Mouse (Mus musculus) MN1 (cell line): ENCODE measurements around the gene Il17a.
"Not testable (repeated sequence)": the region's sequence is repeated elsewhere in the genome, so short reads cannot be mapped to it uniquely, and the experiment has no call there.

Experiments
- DNase-seq: peaks from one replicate; pipeline ENCODE4 v3.0.0-alpha.2; 2016; ENCODE audit warnings: low spot score

Gene Il17a

DNA sequence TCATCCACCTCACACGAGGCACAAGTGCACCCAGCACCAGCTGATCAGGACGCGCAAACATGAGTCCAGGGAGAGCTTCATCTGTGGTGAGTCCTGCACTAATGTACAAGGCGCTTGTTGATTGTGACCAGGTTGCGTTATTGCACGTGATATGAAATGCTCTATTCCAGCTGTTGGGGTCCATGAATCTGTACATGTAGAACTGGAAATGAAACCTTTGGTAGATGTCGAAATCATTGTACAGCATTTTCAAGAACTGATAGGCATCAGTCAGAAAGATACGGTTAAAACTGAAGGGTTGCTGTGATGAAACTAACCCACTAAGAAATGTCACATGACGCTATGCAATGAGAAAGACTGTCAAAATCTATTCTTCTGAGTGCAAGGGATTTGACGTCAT lies at the start of gene Il17a:
Gene Il17a (plus strand): TSS at position 3 of the 400 bp plus-strand sequence.
- no peak for DNase-seq

DNA sequence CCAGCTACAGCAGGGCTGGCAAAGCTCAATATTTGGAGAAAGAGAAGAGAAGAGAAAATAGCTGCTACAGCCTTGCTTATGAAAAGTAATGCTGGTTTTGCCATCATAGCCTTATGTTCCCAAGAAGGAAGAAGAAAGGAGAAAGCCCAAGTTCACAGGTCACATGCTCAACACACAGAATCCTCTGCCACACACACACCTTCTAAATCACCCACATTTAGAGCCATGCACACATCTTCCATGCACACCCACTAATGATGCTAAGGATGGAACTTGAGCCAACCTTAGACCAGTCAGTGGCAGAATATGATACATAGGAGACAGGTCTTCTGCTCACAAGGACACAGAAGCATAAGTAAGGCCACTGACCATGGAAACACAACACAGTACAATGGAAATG lies 47.9 kb upstream of the Il17a start:
- DNase-seq, result no peak

DNA sequence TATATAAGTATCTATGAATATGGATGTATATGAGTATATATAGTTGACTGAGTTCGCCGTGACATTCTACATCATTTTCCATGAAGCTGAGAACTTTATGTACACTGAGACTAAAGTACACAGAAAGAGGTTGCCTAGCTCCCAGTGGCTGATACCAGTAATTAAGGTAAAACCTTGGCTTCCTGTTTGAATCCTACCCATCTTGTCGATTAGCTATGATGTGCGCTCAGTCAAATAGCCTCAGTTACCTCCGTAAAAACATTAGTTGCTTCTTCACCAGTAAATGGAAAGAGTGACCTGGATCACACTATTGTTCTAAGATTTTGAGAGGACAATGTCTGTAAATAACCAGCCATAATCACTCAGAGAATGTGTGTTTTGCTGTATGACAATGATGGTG lies 47.3 kb upstream of the Il17a start:
- DNase-seq, result no peak

DNA sequence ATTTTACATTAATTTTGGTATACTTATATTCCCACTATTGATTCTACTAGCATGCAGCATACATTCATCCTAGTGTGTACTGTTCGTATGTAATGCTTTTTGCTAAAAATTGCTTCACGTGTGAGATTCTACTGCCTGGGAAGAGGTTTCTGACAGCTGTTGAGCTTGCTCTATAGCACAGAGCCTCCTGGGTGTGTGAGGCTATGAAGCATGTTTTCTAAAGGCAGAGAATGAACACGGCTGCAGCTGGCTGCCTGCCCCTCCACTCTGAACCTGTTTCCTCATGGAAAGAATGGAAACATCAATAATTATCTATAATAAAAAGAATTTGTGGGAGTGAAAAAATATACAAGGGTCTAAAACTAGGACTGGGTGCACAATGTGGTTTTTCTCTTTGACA lies 46.9 kb upstream of the Il17a start:
- no peak for DNase-seq

DNA sequence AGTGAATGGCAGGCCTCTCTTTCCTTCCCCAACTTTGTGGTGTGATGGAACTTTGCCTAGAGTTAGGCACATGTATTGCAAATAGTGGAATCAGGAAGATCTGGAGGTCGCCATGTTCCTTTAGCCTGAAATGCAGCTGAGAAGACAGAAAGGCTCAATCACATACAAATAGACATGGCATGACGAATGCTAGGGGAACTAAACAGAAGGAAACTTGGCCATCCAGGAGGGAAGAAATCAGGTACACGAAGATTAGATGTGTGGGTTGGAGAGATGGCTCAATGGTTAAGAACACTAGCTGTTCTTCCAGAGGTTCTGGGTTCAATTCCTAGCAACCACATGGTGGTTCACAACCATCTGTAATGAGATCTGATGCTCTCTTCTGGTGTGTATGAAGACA lies 46.3 kb upstream of the Il17a start:
- DNase-seq, result no peak

DNA sequence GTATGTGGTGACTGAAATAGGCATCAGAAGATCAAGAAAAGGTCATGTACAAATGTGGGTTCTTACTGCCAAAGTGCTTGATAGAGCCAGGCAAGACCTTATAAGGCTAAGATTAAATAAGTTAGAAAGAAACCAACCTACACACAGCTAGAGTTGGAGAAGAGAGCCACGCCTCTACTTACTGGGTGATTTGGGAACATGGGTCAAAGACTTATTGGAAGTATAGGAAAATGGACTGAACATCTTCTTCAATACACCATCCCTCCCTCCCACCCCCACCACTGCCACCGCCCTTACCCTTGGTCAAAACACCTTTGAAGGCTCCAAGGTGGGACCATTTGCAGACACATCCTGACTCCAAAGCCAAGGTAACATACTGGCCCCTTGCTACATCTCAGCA lies 45.3 kb upstream of the Il17a start:
- no peak for DNase-seq

DNA sequence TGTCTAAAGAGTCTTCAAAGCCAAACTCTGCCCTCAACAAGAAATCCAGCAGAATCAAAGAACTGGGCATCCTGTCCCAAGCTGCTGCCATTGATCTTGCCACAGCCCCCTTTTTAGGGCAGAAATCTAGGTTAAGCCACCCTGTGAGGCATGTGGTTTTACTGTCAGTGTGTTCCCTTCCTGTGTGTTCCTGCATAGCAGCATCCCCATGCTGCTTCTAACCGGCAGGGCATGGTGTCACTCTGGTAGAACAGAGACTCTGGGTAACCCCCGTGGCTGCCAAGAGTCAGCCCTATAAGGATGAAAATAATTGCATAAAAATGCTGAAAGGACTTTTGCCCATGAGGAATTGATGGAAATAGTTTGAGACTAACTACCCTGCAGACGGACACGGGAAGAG lies 44.8 kb upstream of the Il17a start:
- no peak for DNase-seq

DNA sequence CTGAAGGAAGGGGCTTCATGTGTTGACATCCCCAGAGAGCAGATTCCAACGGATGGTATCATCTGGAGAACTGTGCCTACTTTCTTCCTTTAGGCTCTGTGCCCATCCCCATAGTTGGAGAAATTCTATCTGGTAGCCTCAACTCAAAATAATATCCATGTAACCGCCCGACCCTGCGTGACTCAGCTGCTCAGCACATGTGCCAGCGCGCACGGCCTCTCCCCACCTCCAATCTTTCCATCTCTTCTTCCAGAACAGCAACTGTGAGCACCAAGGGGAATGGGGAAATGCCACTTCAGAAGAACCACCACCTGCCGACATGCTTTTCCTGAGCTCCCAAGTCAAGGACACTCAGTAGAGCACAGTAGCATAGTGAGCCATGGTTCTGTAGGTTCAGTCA lies 39.4 kb upstream of the Il17a start:
- no peak for DNase-seq

DNA sequence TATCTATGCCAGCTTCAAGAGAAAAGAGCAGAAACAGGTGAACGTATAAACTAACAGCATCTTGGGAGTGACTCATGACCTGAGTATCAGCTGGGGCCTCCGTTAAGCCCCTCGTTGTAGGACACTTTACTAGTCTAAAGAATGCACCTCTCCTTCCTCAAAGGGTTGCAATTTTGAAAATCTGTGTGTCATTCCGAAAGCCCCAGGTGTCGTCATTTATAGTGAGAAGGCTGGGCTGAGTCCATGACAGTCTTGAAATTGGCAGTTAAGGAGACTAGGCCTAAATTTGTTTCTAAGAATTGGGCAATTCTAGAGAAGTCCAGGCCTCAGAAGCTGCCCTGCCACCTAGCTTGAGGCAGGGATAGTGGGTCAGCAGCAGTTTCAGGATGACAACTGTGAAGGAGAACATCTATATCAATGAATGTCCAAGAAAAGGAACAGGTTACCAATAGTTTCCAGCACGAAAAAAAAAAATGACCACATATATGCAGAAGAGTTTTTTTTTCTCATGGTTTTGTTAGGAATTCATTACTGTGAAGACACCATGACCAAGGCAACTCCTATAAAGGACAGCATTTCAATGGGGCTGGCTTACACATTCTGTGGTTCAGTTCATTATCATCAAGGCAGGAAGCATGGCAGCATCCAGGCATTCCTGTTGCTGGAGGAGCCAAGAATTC lies 36.9 kb upstream of the Il17a start:
- DNase-seq, result no peak

DNA sequence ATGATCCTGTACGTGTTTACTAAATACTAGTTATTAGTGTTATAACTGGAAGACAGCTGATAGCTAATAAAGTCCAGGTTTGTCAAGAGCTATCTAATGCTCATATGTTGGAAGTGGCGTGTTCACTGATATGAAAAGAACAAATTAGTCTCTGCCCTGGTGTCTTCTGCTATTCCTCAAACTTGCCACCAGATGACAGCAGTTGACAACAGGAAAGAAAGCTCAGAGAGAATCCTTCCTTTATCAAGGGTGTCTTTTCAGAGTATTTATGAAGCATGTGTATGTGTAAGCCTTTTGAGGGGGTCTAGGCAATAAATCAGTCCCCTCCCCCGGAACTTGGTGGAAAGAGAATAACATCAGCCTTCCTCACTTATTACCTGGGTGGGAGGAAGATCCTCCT lies 30.7 kb upstream of the Il17a start:
- no peak for DNase-seq

DNA sequence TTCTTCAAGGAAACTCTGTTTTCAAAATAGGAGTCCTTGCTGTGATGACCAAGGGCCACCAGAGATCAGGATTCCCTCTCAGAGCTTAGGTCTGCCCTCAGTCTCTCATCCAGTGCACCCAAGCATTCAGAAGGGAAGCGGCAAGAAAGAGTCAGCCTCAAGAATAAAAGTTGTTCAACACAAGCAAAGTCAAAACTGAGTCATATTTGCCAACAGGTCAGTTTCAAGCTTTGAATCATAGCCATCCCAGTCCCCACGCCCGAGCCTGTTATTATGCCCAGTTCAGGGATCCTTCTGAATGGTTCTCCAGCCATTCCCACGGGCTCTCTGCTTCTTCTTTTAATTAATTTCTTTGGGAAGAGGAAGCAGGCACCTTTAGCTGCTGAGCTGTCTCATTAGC lies 5.9 kb downstream of the Il17a start:
- DNase-seq, result no peak

DNA sequence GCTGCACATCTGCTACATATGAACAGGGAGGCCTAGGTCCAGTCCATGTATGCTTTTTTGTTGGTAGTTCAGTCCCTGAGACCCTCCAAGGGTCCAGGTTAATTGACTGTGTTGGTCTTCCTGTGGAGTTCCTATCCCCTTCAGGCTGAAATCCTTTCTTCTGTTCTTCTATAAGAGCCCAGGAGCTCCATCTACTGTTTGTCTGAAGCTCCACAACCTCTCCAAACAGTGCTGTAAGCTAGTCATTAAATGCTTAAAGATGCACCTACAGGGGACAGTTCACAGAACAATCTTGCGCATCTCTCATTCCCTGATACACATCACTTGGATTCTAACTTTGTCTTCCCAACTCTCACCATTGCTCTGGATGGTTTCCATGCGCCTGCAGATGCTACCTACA lies 7.8 kb downstream of the Il17a start:
- no peak for DNase-seq

DNA sequence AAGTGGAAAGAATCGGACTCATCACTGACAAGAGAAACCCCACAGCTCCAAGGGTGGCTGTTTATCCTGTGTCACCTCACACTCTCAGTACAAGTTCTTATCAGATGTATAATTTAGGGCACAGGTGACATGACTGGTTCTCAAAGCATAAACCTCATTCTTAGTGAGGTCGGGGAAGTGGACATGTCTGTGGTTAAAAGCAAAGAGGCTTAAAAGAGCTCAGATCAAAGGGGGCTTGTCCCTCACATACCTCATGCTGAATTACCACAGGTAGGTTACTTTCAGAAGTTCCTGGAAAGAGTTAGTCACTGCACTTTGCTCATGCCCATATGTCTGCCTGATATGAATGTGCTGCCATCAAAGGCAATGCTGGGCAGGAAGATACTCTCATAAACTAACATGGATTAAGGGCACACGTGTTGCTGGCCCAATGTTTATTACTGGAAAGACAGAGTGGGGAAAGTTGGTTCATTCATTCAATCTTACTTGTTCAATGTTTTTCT lies 9.8 kb downstream of the Il17a start:
- no peak for DNase-seq

DNA sequence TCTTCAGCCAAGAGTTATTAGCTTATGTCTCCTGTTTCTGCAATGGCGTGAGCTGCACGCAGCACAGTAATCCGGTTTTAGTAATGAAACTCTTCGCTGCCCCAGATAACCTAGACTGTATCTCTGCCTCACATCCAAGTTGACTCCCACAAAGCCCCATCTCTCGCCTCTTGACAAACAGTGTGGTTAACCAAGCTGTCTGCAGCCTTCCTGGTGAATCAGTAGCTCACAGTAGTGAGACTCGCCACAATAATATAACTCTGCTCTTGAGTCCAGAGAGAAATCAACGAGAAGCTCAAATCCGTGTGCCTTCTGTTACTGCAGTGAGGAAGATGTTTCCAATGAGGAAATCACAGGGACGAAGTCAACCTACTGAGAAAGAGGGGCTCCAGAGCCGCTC lies 23.7 kb downstream of the Il17a start:
- DNase-seq, result no peak

DNA sequence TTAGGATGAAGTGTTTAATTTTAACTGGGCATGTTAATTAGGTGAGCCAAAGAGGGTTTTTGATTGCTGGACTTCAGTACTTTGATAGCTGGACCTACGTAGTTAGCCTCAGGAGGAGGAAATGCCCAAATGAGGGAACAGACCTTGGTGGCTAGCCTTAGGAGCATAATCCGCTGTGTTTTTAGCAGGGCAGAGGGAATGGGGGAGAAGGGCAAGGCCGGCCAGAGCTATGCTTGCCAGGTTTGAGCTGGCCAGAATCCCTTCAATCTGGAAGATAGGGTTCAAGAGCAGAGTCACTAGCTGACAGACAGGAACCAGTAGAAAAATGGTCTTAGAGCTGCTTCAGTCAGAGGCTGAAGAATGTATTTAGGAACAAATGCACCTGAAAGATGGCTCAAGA lies 26.9 kb downstream of the Il17a start:
- no peak for DNase-seq

DNA sequence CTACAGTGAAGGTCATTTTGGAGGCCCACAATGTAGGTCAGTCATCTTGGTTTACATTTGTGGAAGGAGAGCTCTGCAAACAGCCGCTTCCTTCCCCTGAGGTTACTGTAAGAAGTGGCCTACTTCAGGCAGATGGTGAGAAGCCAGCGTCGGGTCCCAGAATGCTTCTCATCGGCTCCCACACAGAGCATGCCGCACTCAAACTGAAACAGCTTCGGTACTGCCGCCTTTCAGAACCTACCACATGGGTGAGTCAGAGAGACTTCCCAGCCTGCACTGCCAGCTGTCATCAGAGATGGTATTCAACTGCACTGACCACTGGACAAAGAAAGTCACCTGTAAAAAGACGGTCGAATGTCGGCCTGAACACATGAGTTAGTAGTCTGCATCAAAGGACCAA lies 29.1 kb downstream of the Il17a start:
- DNase-seq, result no peak

DNA sequence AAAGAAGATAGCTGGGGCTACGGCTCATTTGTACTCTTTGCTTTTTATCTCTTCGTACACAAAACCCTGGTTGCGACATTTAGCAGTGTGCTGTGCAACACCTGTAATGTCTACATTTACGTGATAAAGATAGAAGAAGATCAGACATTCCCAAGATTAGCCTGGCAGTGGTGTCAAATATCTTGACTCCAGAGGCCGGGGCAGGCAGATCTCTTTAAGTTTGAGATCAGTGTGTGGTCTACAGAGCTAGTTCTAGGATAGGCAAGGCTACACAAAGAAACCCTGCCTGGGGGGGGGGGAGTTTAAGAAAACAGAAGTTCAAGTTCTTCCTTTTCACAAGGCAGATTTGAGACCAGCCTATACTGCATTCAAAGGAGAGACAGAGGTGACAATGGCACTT lies 29.6 kb downstream of the Il17a start:
- no peak for DNase-seq

DNA sequence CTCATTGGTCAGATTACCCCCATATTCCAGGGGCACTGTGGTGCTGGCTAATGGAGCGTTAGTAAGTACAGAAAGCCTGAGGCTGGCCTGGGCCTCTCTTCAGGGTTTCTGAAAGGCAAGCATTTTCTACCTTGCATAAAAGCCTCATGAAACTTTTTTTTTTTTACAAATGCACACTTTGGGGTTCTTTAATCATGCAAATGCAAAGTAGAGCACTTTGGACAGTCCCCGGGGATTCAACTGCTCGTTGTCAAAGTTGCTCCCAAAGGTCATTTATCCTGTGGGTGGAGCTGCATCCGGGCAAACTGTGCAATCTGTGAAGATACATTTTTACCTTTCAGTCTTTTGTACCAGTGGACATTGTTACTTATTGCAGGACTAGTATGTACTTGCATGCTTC lies 30.7 kb downstream of the Il17a start:
- DNase-seq, result no peak

DNA sequence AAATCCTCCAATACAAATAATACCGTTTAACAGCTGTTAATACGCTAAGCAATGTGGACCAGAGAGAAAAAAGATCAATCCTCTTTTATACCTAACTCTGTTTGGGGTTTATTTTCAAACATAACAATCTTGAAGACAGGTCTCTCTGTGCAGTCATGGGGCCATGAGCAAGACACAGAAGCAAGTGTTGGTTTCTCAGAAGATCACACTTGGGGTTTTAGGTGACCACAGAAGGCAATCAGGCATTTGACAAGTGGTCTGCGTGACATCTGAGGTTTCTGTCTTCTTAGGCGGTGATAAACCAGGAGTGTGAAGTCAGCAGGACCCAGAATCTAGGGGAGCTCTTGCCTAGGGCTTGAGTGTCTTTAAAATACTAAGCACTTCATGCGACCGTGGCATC lies 35.8 kb downstream of the Il17a start:
- no peak for DNase-seq

DNA sequence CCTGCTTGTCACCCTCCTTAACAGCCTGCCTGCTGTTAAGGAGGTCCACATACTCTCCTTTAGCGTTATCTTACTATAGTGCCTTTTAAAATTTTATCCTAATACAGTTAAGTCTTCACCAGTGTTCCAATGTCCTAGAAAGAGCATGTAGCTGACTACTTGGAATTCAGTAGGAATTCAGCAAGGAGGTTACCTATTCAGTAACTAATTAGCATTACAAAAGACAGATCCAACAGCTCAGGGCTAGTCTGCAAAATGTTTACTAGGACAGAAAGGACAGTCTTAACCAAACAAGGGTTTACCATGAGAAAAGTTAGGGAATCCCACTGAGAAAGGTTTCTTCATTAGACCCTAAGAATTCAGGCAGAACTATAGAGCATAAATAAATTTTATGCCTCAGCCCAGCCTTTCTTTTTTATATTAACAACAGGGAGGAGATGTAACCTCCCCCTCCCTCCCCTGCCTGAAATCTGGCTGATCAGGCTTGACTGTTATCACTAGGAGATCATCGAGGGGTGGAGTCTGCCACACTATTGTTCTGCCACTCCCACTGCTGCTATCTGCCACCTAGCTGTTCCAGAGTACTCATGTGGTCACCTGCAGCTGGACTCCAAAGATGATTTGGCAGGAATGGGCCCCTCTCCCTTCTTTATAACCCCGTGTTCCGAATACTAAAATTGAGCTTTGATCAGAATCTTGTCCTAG lies 43.5 kb downstream of the Il17a start:
- DNase-seq, result not testable (repeated sequence)

DNA sequence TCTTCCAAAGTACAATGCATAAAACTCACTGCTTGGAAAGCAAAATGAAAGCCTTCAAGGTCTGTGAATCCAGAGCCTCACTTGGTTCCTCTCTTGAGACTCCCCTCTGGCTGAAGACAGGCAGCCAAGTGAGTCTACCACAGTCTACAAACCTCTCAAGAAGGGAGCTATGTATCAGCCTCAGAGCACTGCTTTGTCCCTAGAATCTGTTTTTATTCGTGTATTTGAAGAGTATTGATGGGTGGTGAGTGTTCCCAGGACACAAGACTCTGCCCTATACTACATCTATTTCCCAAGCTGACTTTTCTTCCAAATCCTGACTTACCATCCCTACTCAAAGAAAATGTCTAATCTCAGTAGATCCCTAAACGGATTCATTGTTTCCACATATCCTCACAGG lies 47.7 kb downstream of the Il17a start:
- no peak for DNase-seq
